Mouse (Mus musculus) limb, embryonic 13.5 days (tissue): ENCODE results near the gene Mob3a. TPM values are rescaled to one million over a fixed set of nuclear protein-coding genes. Genes with fewer than 3 reads are reported as not detected.

Source experiments
- ATAC-seq: fragments of 200-750 bp; cut with Nextera tagmentation; 2 replicates; pipeline ENCODE4 v1.8.0; 2017; ENCODE audit warnings: low read depth, moderate number of reproducible peaks, moderate TSS enrichment; ENCODE audit not compliant: low FRiP score
- H3K27ac ChIP-seq: fragments of 300-500 bp; sonication (generic); 2 replicates; pipeline ENCODE4 v1.5.1; 2015; ENCODE audit warnings: inconsistent platforms, mild to moderate bottlenecking, moderate library complexity
- H3K27me3 ChIP-seq: fragments of 300-500 bp; sonication (generic); 2 replicates; pipeline ENCODE4 v1.6.1; 2015; ENCODE audit warnings: mild to moderate bottlenecking, inconsistent platforms
- H3K36me3 ChIP-seq: fragments of 300-500 bp; sonication (generic); 2 replicates; pipeline ENCODE4 v1.6.1; 2015; ENCODE audit warnings: inconsistent platforms, mild to moderate bottlenecking, moderate library complexity
- H3K4me1 ChIP-seq: fragments of 300-500 bp; sonication (generic); 2 replicates; pipeline ENCODE4 v1.6.1; 2015; ENCODE audit warnings: inconsistent platforms
- H3K4me2 ChIP-seq: fragments of 300-500 bp; sonication (generic); replicated peaks from 2 replicates; pipeline ENCODE4 v1.6.1; 2015; ENCODE audit warnings: inconsistent platforms, mild to moderate bottlenecking, moderate library complexity
- H3K4me3 ChIP-seq: fragments of 300-500 bp; sonication (generic); 2 replicates; pipeline ENCODE4 v1.5.1; 2015; ENCODE audit warnings: moderate library complexity, mild to moderate bottlenecking, inconsistent platforms
- H3K9ac ChIP-seq: fragments of 300-500 bp; sonication (generic); 2 replicates; pipeline ENCODE4 v1.6.1; 2015; ENCODE audit warnings: mild to moderate bottlenecking, inconsistent platforms
- H3K9me3 ChIP-seq: fragments of 300-500 bp; sonication (generic); 2 replicates; pipeline ENCODE4 v1.6.1; 2016; ENCODE audit warnings: inconsistent platforms
- WGBS: fragments of 180-500 bp; shearing (Covaris S2); methylation state at CpG from one replicate; pipeline ENCODE4 v1.1.7; 2015; 5-methylcytosine and 5-hydroxymethylcytosine counted together
- polyA plus RNA-seq: library from polyadenylated mRNA; unstranded; fragments of >200 nt; fragmentation: Nextera tagmentation; extraction: Ambion mirVana; gene quantifications from 2 replicates; pipeline ENCODE4 v1.2.1, GENCODE M21; 2015

Mob3a gene
- polyA plus RNA-seq, 1 experiment from 2014 or later, result 55.3 TPM

- peak overlapping the region; percentile 99 for H3K9ac ChIP-seq
- H3K36me3 ChIP-seq, result peaks cover 41% of the 10 kb centered on the region
- peak overlapping the region; percentile 75 for H3K4me2 ChIP-seq
- peaks cover 62% of the 10 kb centered on the region for H3K4me1 ChIP-seq
- peak overlapping the region; percentile 84 for H3K27ac ChIP-seq
- H3K4me3 ChIP-seq, result peak overlapping the region; percentile 98
- 22% methylated on average over 6 of the region's 6 CpGs for WGBS
- no peak for ATAC-seq
- no peaks in the 10 kb centered on the region for H3K27me3 ChIP-seq
- H3K9me3 ChIP-seq, result no peaks in the 10 kb centered on the region
Measured at GRCm38 (mm10) chr10:80674851-80675404, 26.8 kb downstream of the Mob3a start.

DNA sequence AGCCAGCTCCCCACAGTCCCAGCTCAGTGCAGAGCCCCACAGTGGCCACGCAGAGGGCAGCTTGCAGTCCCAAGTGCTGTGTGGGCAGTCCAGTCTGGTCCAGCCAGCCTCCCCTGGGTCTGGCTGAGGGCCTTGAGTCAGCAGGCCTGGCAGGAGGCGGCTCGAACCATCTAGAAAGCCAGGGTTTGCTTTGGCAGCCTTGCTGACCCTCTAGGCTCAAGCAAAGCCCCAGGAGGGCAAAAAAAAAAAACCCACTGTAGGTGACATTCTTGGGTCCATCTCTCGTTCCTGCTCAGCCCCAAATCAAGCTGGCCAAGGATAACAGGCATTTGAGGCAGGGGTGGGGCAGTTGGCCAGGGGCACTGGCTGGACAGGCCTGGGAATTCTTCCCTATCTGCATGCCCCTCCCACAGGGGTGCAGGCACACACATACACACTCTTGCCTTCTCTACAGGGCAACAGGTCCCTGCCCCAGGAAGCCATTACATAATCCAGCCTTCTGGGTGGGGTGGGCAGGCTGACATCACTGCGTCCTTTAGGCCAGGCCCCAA lies 27.5 kb downstream of the Mob3a start:
- peak overlapping the region; percentile 75 for H3K4me2 ChIP-seq
- H3K9ac ChIP-seq, result peak overlapping the region; percentile 99
- no peaks in the 10 kb centered on the region for H3K9me3 ChIP-seq
- no peaks in the 10 kb centered on the region for H3K27me3 ChIP-seq
- 57% methylated on average over 5 of the region's 5 CpGs for WGBS
- ATAC-seq, result no peak
- peaks cover 48% of the 10 kb centered on the region for H3K36me3 ChIP-seq
- peak overlapping the region; percentile 84 for H3K27ac ChIP-seq
- H3K4me1 ChIP-seq, result peaks cover 56% of the 10 kb centered on the region
- H3K4me3 ChIP-seq, result peak overlapping the region; percentile 98

DNA sequence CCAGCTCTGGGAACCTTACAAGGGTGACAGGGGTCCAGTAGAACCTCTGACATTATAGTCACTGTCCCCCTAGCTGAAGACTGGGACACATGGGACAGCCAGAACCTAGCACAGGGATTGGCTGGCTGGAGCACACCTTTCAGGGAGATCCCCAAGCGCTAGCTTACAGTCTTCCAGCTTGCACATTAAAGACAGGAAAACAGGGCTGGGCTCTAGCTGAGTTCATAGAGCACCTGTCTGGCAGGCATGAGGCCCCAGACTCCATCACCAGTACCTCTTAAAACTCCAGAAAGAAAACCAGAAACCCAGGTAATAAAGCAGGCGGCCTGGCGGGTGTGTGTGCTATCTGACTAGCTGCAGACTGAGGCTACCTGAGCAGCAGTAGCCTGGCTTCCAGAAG lies 28.1 kb downstream of the Mob3a start:
- peak overlapping the region; percentile 98 for H3K4me3 ChIP-seq
- peak overlapping the region; percentile 99 for H3K9ac ChIP-seq
- H3K4me1 ChIP-seq, result peaks cover 50% of the 10 kb centered on the region
- no peak for ATAC-seq
- peak overlapping the region; percentile 75 for H3K4me2 ChIP-seq
- no peaks in the 10 kb centered on the region for H3K27me3 ChIP-seq
- H3K36me3 ChIP-seq, result peaks cover 53% of the 10 kb centered on the region
- no peaks in the 10 kb centered on the region for H3K9me3 ChIP-seq
- 54% methylated on average over 3 of the region's 3 CpGs for WGBS
- H3K27ac ChIP-seq, result peak overlapping the region; percentile 76

- Histone ChIP-seq H3K27me3 (no peaks in the 10 kb centered on the region), H3K9me3 (no peaks in the 10 kb centered on the region), H3K27ac (no peak overlapping the region), H3K4me3 (no peak overlapping the region), H3K4me2 (no peak overlapping the region), H3K9ac (peak overlapping the region; percentile 56), H3K36me3 (peaks cover 69% of the 10 kb centered on the region), H3K4me1 (peaks cover 34% of the 10 kb centered on the region)
- WGBS, result 75% methylated on average over 11 of the region's 11 CpGs
- ATAC-seq, result no peak
Measured at GRCm38 (mm10) chr10:80671936-80672690, 29.7 kb downstream of the Mob3a start.

DNA sequence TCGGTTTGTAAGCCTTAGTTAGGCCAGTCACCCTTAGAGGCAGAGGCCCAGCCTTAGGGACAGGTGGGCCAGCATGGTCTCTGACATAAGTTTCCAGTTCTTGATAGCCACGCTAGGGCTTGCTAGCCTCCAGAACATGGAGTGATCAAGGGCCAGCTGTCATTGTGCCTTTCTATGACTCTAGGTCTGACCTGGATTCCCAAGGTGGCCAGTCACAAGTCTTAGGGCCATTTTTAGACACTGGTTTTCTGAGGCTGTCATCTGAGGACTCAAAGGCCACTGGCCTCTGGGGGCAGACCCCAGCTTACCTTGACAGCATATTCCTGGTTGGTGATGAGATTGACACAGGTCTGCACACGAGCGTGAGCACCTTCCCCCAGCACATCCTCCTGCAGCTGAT lies 30.5 kb downstream of the Mob3a start:
- Histone ChIP-seq H3K4me2 (no peak overlapping the region), H3K9ac (no peak overlapping the region), H3K4me3 (no peak overlapping the region), H3K4me1 (peaks cover 32% of the 10 kb centered on the region), H3K27ac (no peak overlapping the region), H3K27me3 (no peaks in the 10 kb centered on the region), H3K9me3 (no peaks in the 10 kb centered on the region), H3K36me3 (peaks cover 78% of the 10 kb centered on the region)
- 90% methylated on average over 4 of the region's 4 CpGs for WGBS
- no peak for ATAC-seq

- no peaks in the 10 kb centered on the region for H3K9me3 ChIP-seq
- no peak overlapping the region for H3K27ac ChIP-seq
- H3K4me2 ChIP-seq, result no peak overlapping the region
- H3K27me3 ChIP-seq, result no peaks in the 10 kb centered on the region
- no peak overlapping the region for H3K4me3 ChIP-seq
- WGBS, result 91% methylated on average over 2 of the region's 2 CpGs
- H3K36me3 ChIP-seq, result peaks cover 85% of the 10 kb centered on the region
- no peak overlapping the region for H3K9ac ChIP-seq
- ATAC-seq, result no peak
- peaks cover 39% of the 10 kb centered on the region for H3K4me1 ChIP-seq
Measured at GRCm38 (mm10) chr10:80670531-80670930, 31.2 kb downstream of the Mob3a start.

DNA sequence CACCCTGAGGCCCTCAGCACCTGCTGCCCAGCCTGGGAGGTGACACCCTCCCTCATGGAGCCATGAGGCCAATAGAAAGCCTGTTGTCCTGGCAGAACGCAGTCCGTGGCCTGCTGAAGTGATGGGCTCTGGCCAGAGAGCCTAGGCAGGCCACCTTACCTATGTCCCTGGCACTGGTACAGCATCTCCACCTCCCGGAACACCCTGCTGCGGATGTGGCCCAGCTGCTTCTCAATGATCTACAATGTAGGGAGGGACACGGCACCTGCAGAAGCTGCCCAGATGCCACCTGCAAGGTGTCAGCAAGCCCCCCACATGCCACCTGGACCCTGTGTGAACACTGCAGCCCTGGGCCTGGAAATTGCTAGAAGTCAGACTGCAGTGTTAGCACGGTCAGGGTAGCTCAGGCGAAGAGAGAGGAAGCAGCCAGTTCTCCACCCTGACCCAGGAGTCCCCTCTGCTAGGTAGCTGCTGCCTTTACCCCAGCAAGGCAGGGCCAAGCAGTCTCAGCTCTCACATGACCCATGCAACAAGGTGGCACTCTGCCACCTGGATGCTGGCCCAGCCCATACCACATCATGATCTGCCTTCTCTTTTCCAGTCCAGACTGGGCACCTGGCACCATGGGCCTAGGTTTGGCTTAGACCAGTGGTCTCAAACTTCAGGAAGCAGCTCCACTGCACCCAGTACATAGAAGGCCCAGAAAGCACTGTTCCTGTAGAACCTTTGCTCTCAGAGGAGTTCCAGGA lies 31.9 kb downstream of the Mob3a start:
- Histone ChIP-seq H3K9me3 (no peaks in the 10 kb centered on the region), H3K4me2 (no peak overlapping the region), H3K27me3 (no peaks in the 10 kb centered on the region), H3K9ac (no peak overlapping the region), H3K27ac (no peak overlapping the region), H3K4me3 (no peak overlapping the region), H3K36me3 (peaks cover 86% of the 10 kb centered on the region), H3K4me1 (peaks cover 42% of the 10 kb centered on the region)
- ATAC-seq, result no peak
- WGBS, result 88% methylated on average over 7 of the region's 7 CpGs

DNA sequence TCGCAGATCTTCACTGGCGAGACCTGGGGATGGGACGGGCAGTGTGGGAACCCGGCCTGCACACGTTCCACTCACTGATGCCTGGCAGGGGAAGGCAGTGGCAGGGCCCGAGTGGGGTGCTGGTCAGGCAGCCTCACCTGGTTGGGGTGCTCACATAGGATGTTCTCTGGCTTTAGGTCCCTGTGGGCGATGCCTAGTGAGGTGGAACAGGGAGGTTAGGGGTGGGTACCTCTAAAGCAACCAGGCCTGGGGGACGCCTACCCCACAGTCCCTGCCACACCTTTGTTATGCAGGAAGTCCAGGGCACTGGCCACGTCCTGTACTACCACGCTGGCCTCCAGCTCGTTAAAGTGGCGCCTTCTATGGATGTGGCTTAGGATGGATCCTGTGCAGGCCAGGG lies 32.8 kb downstream of the Mob3a start:
- H3K9me3 ChIP-seq, result no peaks in the 10 kb centered on the region
- H3K27ac ChIP-seq, result no peak overlapping the region
- H3K36me3 ChIP-seq, result peaks cover 85% of the 10 kb centered on the region
- H3K9ac ChIP-seq, result no peak overlapping the region
- H3K4me2 ChIP-seq, result no peak overlapping the region
- no peak for ATAC-seq
- H3K27me3 ChIP-seq, result no peaks in the 10 kb centered on the region
- H3K4me1 ChIP-seq, result peaks cover 42% of the 10 kb centered on the region
- 87% methylated on average over 12 of the region's 12 CpGs for WGBS
- no peak overlapping the region for H3K4me3 ChIP-seq

GRCm38 (mm10) chr10:80668614-80669013 lies 33.2 kb downstream of the Mob3a start:
- no peak overlapping the region for H3K4me3 ChIP-seq
- H3K27ac ChIP-seq, result no peak overlapping the region
- H3K4me2 ChIP-seq, result no peak overlapping the region
- no peak for ATAC-seq
- WGBS, result 82% methylated on average over 11 of the region's 11 CpGs
- peaks cover 42% of the 10 kb centered on the region for H3K4me1 ChIP-seq
- H3K27me3 ChIP-seq, result no peaks in the 10 kb centered on the region
- no peak overlapping the region for H3K9ac ChIP-seq
- peaks cover 81% of the 10 kb centered on the region for H3K36me3 ChIP-seq
- H3K9me3 ChIP-seq, result no peaks in the 10 kb centered on the region

GRCm38 (mm10) chr10:80666837-80667412 lies 34.9 kb downstream of the Mob3a start:
- Histone ChIP-seq H3K9me3 (no peaks in the 10 kb centered on the region), H3K9ac (no peak overlapping the region; the same call in 1 of the 2 replicates), H3K27me3 (no peaks in the 10 kb centered on the region), H3K4me3 (no peak overlapping the region), H3K36me3 (peaks cover 65% of the 10 kb centered on the region), H3K4me1 (peaks cover 33% of the 10 kb centered on the region), H3K27ac (no peak overlapping the region), H3K4me2 (no peak overlapping the region)
- no peak for ATAC-seq
- WGBS, result 81% methylated on average over 19 of the region's 19 CpGs

DNA sequence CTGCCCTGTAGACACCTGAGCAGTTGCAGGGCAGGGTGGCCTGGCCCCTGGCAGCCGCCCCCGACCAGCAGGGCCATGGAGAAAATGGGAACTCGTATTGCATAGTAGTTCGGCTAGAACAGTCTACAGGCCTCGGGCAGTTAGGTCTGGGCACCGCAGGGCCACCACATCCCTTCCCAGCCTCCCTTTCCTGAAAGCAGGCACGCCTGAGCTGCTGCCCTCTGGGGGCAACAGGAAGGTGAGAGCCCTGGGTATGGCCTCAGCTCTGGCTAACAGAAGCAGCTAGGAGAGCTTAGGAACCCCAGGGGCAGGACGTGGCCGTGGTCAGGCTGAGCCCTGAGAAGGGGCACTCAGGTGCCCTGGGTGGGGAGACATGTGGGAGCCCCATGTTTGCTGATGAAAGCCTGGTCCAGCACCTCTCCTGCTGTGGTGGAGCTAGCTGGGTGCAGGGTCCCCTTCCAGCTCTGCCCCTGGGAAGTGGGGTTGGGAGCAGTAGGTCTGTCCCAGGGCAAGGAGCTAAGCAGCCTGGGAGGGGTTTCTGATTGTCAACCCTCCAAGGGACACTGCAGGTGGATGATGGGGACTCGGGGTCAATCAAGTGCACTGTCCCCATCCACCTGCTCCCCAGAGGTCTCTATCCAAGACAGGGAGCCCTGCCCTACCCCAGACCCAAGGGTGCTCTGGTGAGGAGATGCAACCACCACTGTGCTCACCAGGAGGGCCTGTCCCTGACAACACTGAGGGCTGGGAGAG lies 35.6 kb downstream of the Mob3a start:
- no peak overlapping the region for H3K4me3 ChIP-seq

More for the DNA sequence above, 35.6 kb downstream of the Mob3a start:
- Histone ChIP-seq H3K9ac (peak overlapping the region; percentile 31; the same call in 1 of the 2 replicates), H3K27ac (peak overlapping the region; percentile 6; the same call in 1 of the 2 replicates), H3K9me3 (no peaks in the 10 kb centered on the region), H3K27me3 (no peaks in the 10 kb centered on the region), H3K36me3 (peaks cover 58% of the 10 kb centered on the region), H3K4me1 (peaks cover 33% of the 10 kb centered on the region), H3K4me2 (no peak overlapping the region)
- ATAC-seq, result no peak
- 71% methylated on average over 10 of the region's 10 CpGs for WGBS
